Mouse (Mus musculus) embryo, embryonic 11.5 days (tissue): Measurements from ENCODE around the gene Olfr1110.
"Not testable (repeated sequence)": the region's sequence is repeated elsewhere in the genome, so short reads cannot be mapped to it uniquely, and the experiment has no call there.

Experiments used
- DNase-seq: peaks from one replicate; pipeline ENCODE4 v3.0.0-alpha.2; 2012; ENCODE audit warnings: low read depth, low spot score

Gene Olfr1110

DNA sequence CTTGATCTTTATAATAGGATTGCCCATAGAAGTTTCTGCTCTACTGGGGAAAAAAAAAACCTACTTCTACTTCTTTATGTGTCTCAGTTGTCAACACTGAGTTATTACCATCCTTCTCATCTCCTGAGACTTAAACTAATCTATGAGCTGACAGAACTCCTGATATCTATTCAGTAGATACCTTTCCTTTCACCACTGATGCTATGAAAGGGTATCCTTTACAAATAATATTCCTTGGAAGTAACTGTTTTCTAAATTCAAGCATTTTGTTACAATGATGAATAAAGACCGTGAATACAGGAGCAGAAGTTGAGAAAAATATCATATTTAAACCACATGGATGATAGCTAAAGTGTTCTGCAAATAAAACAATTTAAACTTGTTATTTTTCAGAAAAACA is at the start of gene Olfr1110:
Gene Olfr1110 (minus strand): TSS at position 101 of the 400 bp plus-strand sequence.
- DNase-seq = no peak

DNA sequence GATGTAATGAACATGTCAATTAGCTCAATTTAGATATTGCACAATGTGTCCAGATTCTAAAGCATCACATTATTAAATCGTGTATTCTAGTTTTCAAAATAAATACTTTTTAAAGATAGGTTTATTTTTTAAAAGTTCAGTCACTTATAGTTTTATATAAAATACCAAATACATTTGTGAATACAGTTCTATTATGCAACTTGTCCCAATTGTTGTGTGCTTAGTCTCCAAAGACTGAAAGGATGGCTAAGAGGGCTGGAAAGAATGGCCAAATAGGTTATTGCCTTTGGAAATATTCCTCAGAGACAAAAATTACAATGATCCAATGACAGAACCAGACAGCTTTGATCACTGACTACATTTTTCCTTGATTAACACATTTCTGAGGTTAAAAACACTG is 47.4 kb upstream of the Olfr1110 start, which contains the start of gene Olfr1112:
Gene Olfr1112 (plus strand): TSS at position 301 of the 400 bp plus-strand sequence.
- no peak for DNase-seq

DNA sequence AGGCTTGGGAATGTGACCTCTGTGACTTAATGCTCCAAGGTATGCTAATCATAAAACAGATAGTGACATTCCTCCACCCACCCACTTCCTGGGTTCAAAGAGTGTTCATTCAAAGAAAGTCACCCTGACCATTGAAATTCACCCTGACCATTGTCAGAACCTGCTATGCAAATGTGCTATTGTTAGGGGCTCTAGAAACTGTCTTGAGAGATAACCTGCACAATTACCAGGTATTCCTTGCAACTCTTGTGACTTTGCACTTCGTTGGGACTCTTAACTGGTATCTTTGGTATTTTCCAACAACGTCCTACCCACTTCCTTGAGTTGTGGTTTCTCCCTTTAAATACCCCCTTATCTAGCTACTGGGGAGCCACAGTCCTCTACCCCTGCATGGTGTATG is 27.6 kb upstream of the Olfr1110 start:
- not testable (repeated sequence) for DNase-seq

DNA sequence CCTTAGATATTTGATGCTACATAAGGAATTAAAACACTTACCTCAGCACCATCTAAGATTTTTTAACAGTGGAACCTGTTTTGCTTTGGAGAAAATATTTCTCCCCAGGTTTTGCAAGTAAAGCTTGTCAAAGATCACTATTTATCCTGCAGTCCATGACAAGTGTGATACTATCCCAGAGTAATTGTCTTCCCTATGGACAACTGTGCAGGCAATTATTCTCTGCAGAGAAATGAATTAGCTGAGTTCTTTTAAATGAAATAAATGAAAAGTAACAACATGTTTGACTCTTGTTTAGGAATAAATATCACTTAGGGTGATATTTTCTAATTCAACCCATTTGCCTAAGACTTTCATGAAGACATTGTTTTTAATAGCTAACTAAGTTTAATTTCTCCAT is 12.4 kb upstream of the Olfr1110 start, which contains the start of gene Olfr1111:
Gene Olfr1111 (minus strand): TSS at position 101 of the 400 bp plus-strand sequence.
- DNase-seq = no peak

DNA sequence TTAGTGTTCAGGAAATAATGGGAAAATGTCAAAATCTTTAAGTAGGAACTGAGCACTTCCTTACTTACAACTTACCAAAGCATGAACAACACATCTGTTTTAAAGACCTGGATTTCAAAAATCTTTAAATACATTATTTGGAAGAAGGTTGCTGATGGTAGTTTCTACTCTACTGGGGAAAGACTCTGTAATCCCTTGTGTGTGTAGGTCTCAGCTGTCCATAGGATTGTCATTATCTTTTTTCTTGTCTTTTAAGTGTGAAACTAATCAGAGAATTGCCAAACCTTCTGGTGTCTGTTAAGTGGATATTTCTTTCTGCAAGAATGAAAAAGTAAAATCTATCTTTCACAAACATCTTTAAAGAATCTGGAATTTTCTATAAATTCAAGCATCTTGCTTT is 25.6 kb downstream of the Olfr1110 start, which contains the start of gene Olfr259:
Gene Olfr259 (minus strand): TSS at position 101 of the 400 bp plus-strand sequence.
- DNase-seq = no peak

DNA sequence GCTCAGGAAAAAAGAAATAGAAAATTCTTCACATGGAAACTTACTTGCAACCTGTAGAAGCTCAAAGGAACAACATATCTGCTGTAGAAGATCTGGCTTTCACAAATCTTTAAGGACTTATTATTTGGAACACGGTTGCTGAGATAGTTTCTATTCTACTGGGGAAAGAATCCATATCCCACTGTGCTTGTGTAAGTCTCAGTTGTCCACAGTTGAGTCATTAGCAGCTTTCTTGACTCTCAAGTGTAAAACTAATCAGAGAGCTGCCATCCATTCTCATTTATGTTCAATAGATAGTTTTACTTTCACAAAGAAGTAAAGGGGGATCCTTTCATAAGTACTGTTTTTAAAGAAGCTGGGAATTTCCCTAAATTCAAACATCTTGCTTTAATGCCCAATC is 44.2 kb downstream of the Olfr1110 start, which contains the start of gene Olfr1109:
Gene Olfr1109 (minus strand): TSS at position 101 of the 400 bp plus-strand sequence.
- DNase-seq = no peak
